Mouse (Mus musculus): ENCODE results near the gene Mettl5.

GRCm38 (mm10) chr2:69860972-69861452, 24.4 kb downstream of the Mettl5 start:
- TF ChIP-seq POLR2A (IDR thresholded peaks at IDR 0.05; ENCODE audit: borderline replicate concordance, insufficient read depth, low read length) (no peak), CTCF (IDR thresholded peaks at IDR 0.05; ENCODE audit: borderline replicate concordance, insufficient read depth, low read depth, low read length) (no peak)
